Mouse (Mus musculus): ENCODE measurements around the gene Atr. TPM values are rescaled to one million over a fixed set of nuclear protein-coding genes. Genes with fewer than 3 reads are reported as not detected.

Gene Atr
- polyA plus RNA-seq, 1 experiment from 2014 or later = 3.8 TPM

DNA sequence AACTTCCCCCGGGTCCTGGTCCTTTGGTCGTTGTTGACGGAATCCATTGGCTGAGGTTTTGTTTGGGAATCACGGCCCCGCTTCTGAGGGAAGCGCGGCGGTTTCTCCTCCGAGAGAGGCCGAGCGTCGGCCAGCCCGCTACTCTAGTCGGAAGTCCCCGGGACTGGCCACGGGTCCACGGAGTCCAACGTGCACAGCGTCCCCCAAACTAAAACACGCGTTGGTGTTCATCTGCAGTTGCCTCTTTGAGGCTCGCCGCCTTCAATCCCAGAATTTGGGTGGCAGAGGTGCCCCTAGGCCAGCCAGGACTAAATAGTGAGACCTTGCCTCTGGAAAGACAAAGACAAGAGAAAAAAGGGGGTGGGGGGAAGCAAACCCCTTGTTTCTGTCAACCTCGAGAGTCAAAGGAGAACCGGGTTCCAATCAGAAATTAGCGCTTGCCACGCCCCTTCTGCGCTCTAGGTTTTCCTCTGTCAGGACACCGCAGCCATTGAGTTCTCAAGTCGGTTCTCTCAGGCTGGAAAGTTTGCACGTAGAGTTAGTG lies 702 bp downstream of the Atr start:
- ATAC-seq = peak; percentile 18
- peak overlapping the region; percentile 95 for H3K4me3 ChIP-seq (ENCODE audit: low read depth, low read length)
- WGBS (ENCODE audit: insufficient replicate concordance) = 1% methylated on average over 31 of the region's 31 CpGs

DNA sequence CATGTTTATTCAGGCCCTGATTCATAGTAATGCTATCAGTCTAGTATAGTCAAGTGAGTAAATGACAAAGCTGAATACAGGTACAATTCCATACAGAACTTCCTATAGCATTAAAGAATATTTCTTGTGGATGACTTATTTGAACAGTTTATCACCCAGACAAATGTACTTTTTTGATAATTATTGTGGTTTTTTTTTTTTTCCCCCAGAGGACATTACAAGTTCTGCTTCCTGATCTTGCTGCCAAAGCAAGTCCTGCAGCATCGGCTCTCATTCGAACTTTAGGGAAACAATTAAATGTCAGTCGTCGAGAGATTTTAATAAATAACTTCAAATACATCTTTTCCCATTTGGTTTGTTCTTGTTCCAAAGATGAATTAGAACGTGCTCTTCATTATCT lies 20.8 kb downstream of the Atr start:
- DNase-seq = no peak
- Histone ChIP-seq H3K4me1 (ENCODE audit: insufficient read depth) (no peaks in the 10 kb centered on the region), H3K27me3 (ENCODE audit: insufficient read depth, low read length) (no peaks in the 10 kb centered on the region), H3K9me3 (ENCODE audit: low read length) (no peaks in the 10 kb centered on the region), H3K4me2 (ENCODE audit: low read depth, low read length) (no peak overlapping the region), H3K27ac (ENCODE audit: low read depth) (no peak overlapping the region), H3K4me3 (ENCODE audit: low read depth, low read length) (no peak overlapping the region), H3K9ac (replicated peaks) (no peak overlapping the region), H3K36me3 (replicated peaks; ENCODE audit: insufficient read depth, low read length) (peaks cover 6% of the 10 kb centered on the region)
- TF ChIP-seq CTCF (IDR thresholded peaks at IDR 0.05; ENCODE audit: low read depth) = no peak
- TF ChIP-seq EP300 (IDR thresholded peaks at IDR 0.05; ENCODE audit: low read depth) = no peak
- ATAC-seq = no peak
- WGBS (ENCODE audit: insufficient replicate concordance) = 70% methylated on average over 5 of the region's 5 CpGs

More for the DNA sequence above, 702 bp downstream of the Atr start:
- peak overlapping the region; percentile 100 for H3K4me2 ChIP-seq (ENCODE audit: low read depth, low read length)
- peak overlapping the region; percentile 86 for H3K9ac ChIP-seq (replicated peaks)
- H3K4me1 ChIP-seq (ENCODE audit: insufficient read depth) = peaks cover 18% of the 10 kb centered on the region
- peak; percentile 71 for DNase-seq
- TF ChIP-seq CTCF (IDR thresholded peaks at IDR 0.05; ENCODE audit: low read depth) (no peak), EP300 (IDR thresholded peaks at IDR 0.05; ENCODE audit: low read depth) (no peak)
- peak overlapping the region; percentile 85 for H3K27ac ChIP-seq (ENCODE audit: low read depth)
- no peaks in the 10 kb centered on the region; the same call in 1 of the 2 replicates for H3K36me3 ChIP-seq (replicated peaks; ENCODE audit: insufficient read depth, low read length)
- no peaks in the 10 kb centered on the region for H3K9me3 ChIP-seq (ENCODE audit: low read length)
- H3K27me3 ChIP-seq (ENCODE audit: insufficient read depth, low read length) = no peaks in the 10 kb centered on the region

DNA sequence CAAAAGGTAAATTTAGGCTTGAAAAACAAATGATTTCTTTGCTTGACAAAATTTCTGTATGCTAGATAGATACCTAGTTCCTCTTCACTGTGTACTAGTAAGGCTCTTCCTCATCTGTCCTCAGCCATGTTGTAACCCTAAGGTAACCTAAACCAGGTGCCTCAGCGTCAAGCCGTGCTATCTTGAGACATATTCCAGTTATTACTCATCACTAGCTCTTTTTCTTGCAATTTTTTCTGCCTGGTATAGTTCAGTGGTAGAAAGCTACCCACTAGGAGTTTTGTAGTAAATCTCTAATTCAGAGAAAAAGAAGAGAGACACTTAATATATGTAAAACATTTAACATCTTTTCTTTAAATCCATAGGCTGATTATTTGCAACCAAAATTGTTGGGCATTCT lies 25.4 kb downstream of the Atr start:
- 84% methylated on average over 2 of the region's 2 CpGs for WGBS (ENCODE audit: insufficient replicate concordance)
- Histone ChIP-seq H3K27ac (ENCODE audit: low read depth) (no peak overlapping the region), H3K4me2 (ENCODE audit: low read depth, low read length) (no peak overlapping the region), H3K9ac (replicated peaks) (no peak overlapping the region), H3K4me1 (ENCODE audit: insufficient read depth) (no peaks in the 10 kb centered on the region), H3K9me3 (ENCODE audit: low read length) (no peaks in the 10 kb centered on the region), H3K36me3 (replicated peaks; ENCODE audit: insufficient read depth, low read length) (peaks cover 12% of the 10 kb centered on the region), H3K27me3 (ENCODE audit: insufficient read depth, low read length) (no peaks in the 10 kb centered on the region), H3K4me3 (ENCODE audit: low read depth, low read length) (no peak overlapping the region)
- ATAC-seq (no peak), DNase-seq (no peak)
- TF ChIP-seq EP300 (IDR thresholded peaks at IDR 0.05; ENCODE audit: low read depth) (no peak), CTCF (IDR thresholded peaks at IDR 0.05; ENCODE audit: low read depth) (no peak)

DNA sequence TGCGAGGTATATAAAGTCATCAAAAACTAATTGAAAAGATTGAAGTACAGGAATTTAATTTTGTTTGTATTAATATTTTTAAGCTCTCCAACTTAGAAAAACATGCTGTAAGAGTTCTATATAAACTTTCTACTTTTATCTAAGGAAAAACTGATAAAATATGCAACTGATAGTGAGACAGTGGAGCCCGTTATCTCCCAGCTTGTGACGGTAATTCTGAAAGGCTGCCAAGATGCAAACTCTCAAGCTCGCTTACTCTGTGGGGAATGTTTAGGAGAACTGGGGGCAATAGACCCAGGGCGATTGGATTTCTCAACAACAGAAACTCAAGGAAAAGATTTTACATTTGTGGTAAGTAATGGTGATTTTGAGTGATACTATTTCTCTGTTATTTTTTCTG lies 40.0 kb downstream of the Atr start:
- H3K27me3 ChIP-seq (ENCODE audit: insufficient read depth, low read length) = no peaks in the 10 kb centered on the region
- no peak overlapping the region for H3K4me3 ChIP-seq (ENCODE audit: low read depth, low read length)
- DNase-seq (no peak), ATAC-seq (no peak)
- no peak overlapping the region for H3K4me2 ChIP-seq (ENCODE audit: low read depth, low read length)
- no peaks in the 10 kb centered on the region for H3K9me3 ChIP-seq (ENCODE audit: low read length)
- H3K36me3 ChIP-seq (replicated peaks; ENCODE audit: insufficient read depth, low read length) = peaks cover 15% of the 10 kb centered on the region
- TF ChIP-seq CTCF (IDR thresholded peaks at IDR 0.05; ENCODE audit: low read depth) (no peak), EP300 (IDR thresholded peaks at IDR 0.05; ENCODE audit: low read depth) (no peak)
- 65% methylated on average over 5 of the region's 5 CpGs for WGBS (ENCODE audit: insufficient replicate concordance)
- no peaks in the 10 kb centered on the region for H3K4me1 ChIP-seq (ENCODE audit: insufficient read depth)
- H3K9ac ChIP-seq (replicated peaks) = no peak overlapping the region
- H3K27ac ChIP-seq (ENCODE audit: low read depth) = no peak overlapping the region

DNA sequence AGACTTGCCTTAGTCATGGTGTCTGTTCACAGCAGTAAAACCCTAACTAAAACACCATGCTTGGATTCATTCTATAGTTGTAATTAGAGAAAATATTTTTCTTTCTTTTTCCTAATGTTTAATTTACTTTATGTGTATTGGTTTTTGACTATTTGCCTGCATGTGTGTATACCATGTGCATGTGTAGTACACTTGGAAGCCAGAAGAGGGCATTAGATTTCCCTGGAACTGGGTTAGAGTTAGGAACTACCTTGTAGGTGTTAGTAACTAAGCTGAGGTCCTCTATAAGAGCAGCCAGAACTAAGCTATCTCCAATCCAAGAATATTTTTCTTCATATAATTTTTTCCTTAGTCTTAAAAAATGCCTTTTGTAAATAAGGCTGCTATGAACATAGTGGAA lies 75.5 kb downstream of the Atr start:
- no peak for ATAC-seq
- Histone ChIP-seq H3K4me3 (ENCODE audit: low read depth, low read length) (no peak overlapping the region), H3K27me3 (ENCODE audit: insufficient read depth, low read length) (no peaks in the 10 kb centered on the region), H3K9me3 (ENCODE audit: low read length) (no peaks in the 10 kb centered on the region), H3K27ac (ENCODE audit: low read depth) (no peak overlapping the region), H3K9ac (replicated peaks) (no peak overlapping the region), H3K4me2 (ENCODE audit: low read depth, low read length) (no peak overlapping the region), H3K36me3 (replicated peaks; ENCODE audit: insufficient read depth, low read length) (0 out of 2 replicates have a peak, but pooled peaks cover 2% of the 10 kb centered on the region), H3K4me1 (ENCODE audit: insufficient read depth) (no peaks in the 10 kb centered on the region)
- TF ChIP-seq CTCF (IDR thresholded peaks at IDR 0.05; ENCODE audit: low read depth) (peak; percentile 39), EP300 (IDR thresholded peaks at IDR 0.05; ENCODE audit: low read depth) (no peak)
- DNase-seq = no peak

DNA sequence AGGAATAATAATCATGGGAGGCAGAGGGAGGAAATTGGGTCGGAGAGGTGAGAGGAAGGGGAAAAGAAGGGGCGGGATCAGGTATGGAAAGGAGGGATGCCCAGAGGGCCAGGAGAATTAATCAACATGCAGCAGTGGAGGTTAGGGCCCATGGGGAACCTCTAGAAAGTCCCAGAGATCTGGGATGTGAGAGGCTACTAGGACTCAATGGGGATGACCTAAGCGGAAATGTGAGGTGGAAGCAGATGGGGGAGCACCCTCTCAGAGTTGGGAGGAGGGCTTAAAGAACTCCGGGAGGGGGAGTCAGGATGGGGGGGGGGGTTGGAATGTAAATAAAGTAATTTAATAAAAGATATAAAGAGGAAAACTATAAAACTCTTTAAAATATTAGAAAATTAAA lies 96.3 kb downstream of the Atr start:
- Histone ChIP-seq H3K4me1 (ENCODE audit: insufficient read depth) (peaks cover 8% of the 10 kb centered on the region), H3K4me2 (ENCODE audit: low read depth, low read length) (peak overlapping the region; percentile 83), H3K27me3 (ENCODE audit: insufficient read depth, low read length) (no peaks in the 10 kb centered on the region), H3K9me3 (ENCODE audit: low read length) (no peaks in the 10 kb centered on the region), H3K4me3 (ENCODE audit: low read depth, low read length) (peak overlapping the region; percentile 94; the same call in 1 of the 2 replicates), H3K36me3 (replicated peaks; ENCODE audit: insufficient read depth, low read length) (no peaks in the 10 kb centered on the region), H3K27ac (ENCODE audit: low read depth) (no peak overlapping the region), H3K9ac (replicated peaks) (peak overlapping the region; percentile 99)
- DNase-seq (no peak), ATAC-seq (no peak)
- TF ChIP-seq CTCF (IDR thresholded peaks at IDR 0.05; ENCODE audit: low read depth) (no peak), EP300 (IDR thresholded peaks at IDR 0.05; ENCODE audit: low read depth) (no peak)
- 72% methylated on average over 4 of the region's 4 CpGs for WGBS (ENCODE audit: insufficient replicate concordance)

DNA sequence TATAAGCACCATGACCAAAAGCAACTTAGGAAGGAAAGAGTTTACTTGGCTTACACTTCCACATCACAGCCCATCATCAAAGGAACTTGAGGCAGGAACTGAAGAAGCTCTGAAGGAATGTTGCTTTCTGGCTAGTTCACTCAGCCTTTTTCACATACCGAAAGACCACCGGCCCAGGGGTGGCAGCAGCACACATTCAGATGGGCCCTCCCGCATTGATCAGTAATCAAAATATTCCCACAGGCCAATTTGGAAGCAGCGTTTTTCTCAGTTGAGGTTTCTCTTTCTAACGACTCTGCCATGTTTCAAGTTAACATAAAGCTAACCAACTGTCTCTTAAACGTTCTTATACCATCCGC lies 96.8 kb downstream of the Atr start:
- Histone ChIP-seq H3K4me2 (ENCODE audit: low read depth, low read length) (peak overlapping the region; percentile 83), H3K4me1 (ENCODE audit: insufficient read depth) (peaks cover 8% of the 10 kb centered on the region), H3K27ac (ENCODE audit: low read depth) (peak overlapping the region; percentile 96), H3K36me3 (replicated peaks; ENCODE audit: insufficient read depth, low read length) (no peaks in the 10 kb centered on the region), H3K9me3 (ENCODE audit: low read length) (no peaks in the 10 kb centered on the region), H3K9ac (replicated peaks) (peak overlapping the region; percentile 99), H3K27me3 (ENCODE audit: insufficient read depth, low read length) (no peaks in the 10 kb centered on the region), H3K4me3 (ENCODE audit: low read depth, low read length) (peak overlapping the region; percentile 94)
- 0% methylated on average over 7 of the region's 7 CpGs for WGBS (ENCODE audit: insufficient replicate concordance)
- TF ChIP-seq CTCF (IDR thresholded peaks at IDR 0.05; ENCODE audit: low read depth) (no peak), EP300 (IDR thresholded peaks at IDR 0.05; ENCODE audit: low read depth) (0 out of 2 replicates have a peak, but pooled peaks have one; percentile 5)
- no peak for DNase-seq
- peak; percentile 7 for ATAC-seq

Measured in liver, postnatal 0 days (tissue).